12 mouse cellular contexts compared by ENCODE assay signal in the genomic region with DNA sequence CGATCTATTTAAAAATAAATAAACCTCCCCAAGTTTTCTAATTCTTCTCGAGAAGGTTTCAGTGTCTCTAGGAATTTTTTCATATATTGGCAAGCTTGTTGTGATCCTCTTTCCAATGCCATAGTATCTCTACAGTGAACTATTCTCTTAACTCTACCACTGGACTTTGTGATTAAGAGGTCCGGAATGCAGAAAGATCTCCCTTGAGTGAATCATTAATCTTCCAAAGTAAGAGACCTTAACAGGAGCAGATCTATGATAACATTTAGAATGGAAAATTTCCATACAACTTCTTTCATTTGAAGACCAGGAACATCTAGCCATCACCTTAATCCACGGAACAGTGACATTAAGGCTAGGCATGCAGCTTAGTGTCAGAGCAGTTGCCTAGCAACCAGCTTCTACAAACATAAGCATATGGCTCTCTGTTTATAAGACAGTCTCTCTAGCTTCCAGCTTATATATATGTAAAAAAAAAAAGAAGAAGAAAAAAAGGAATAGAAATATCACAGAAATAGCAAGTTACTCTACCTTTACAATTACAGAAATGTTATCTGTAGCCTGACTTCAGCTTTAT.
DNase-seq lines count a peak whose midpoint lies in the region; ATAC-seq and TF ChIP-seq lines count a peak whose summit lies in the region.
"Had no signal": no experiment of that assay in that cellular context is flagged by ENCODE, and none has a peak within 500 bp of the region (broad histone marks: within the 10 kb centered on the region; RNA-seq: fewer than 3 reads in every experiment).

No protein-coding gene starts in this region.

- peak; percentile 74 for DNase-seq in lung, embryonic 14.5 days
- no peak for DNase-seq in lung, adult 18-20 months
- peak; percentile 22 for DNase-seq in brain, embryonic 18.5 days (ENCODE audit: low read depth, low spot score)
- DNase-seq in mesoderm, embryonic 11.5 days (ENCODE audit: low read depth, low spot score) = peak; percentile 26
- DNase-seq in cerebellum, adult 8-10 months = no peak
- DNase-seq: spleen, adult 18-20 months had no signal

- H3K9me3 ChIP-seq in intestine, embryonic 15.5 days = no peaks in the 10 kb centered on the region
- no peaks in the 10 kb centered on the region for H3K9me3 ChIP-seq in intestine, postnatal 0 days (ENCODE audit: control insufficient read depth)
- no peaks in the 10 kb centered on the region for H3K9me3 ChIP-seq in lung, embryonic 14.5 days (ENCODE audit: low read depth, low read length)

- 46% methylated on average over 4 of the region's 4 CpGs for WGBS in intestine, embryonic 15.5 days
- WGBS in intestine, postnatal 0 days = 44% methylated on average over 4 of the region's 4 CpGs
- WGBS in lung, embryonic 14.5 days = 47% methylated on average over 4 of the region's 4 CpGs

- TF ChIP-seq CTCF in intestine, postnatal 0 days (IDR thresholded peaks at IDR 0.05; ENCODE audit: low read depth) = no peak
- TF ChIP-seq CTCF in lung, embryonic 14.5 days (IDR thresholded peaks at IDR 0.05; ENCODE audit: low read depth) = no peak

- peak; percentile 36; the same call in 1 of the 2 replicates for ATAC-seq in intestine, embryonic 15.5 days
- no peak for ATAC-seq in intestine, postnatal 0 days
- ATAC-seq in lung, embryonic 14.5 days (ENCODE audit: insufficient read depth) = peak; percentile 62; the same call in 1 of the 2 replicates
- ATAC-seq: hindbrain, embryonic 16.5 days had no signal

- no peak overlapping the region for H3K27ac ChIP-seq in intestine, embryonic 15.5 days
- H3K27ac ChIP-seq in intestine, postnatal 0 days (ENCODE audit: low read depth, low read length) = no peak overlapping the region
- no peak overlapping the region for H3K27ac ChIP-seq in lung, embryonic 14.5 days (ENCODE audit: low read depth)
- H3K27ac ChIP-seq: layer of hippocampus, adult 2 months; stomach, postnatal 0 days had no signal

- no peak overlapping the region for H3K9ac ChIP-seq in intestine, embryonic 15.5 days
- no peak overlapping the region for H3K9ac ChIP-seq in intestine, postnatal 0 days (ENCODE audit: low read depth, low read length)
- no peak overlapping the region for H3K9ac ChIP-seq in lung, embryonic 14.5 days

- no peak overlapping the region for H3K4me3 ChIP-seq in intestine, embryonic 15.5 days (replicated peaks)
- H3K4me3 ChIP-seq in intestine, postnatal 0 days (ENCODE audit: low read depth, low read length) = no peak overlapping the region
- no peak overlapping the region for H3K4me3 ChIP-seq in lung, embryonic 14.5 days (ENCODE audit: low read depth, low read length)
- H3K4me3 ChIP-seq: layer of hippocampus, adult 2 months had no signal

- H3K27me3 ChIP-seq in intestine, embryonic 15.5 days (replicated peaks) = no peaks in the 10 kb centered on the region
- H3K27me3 ChIP-seq in intestine, postnatal 0 days (replicated peaks; ENCODE audit: control insufficient read depth, insufficient read depth, low read length) = no peaks in the 10 kb centered on the region
- H3K27me3 ChIP-seq in lung, embryonic 14.5 days (ENCODE audit: insufficient read depth, low read length) = no peaks in the 10 kb centered on the region
- H3K27me3 ChIP-seq: CH12.LX had no signal

- H3K36me3 ChIP-seq in intestine, embryonic 15.5 days = no peaks in the 10 kb centered on the region
- no peaks in the 10 kb centered on the region for H3K36me3 ChIP-seq in intestine, postnatal 0 days (ENCODE audit: control insufficient read depth, insufficient read depth)
- no peaks in the 10 kb centered on the region for H3K36me3 ChIP-seq in lung, embryonic 14.5 days (ENCODE audit: insufficient read depth)

- no peak overlapping the region for H3K4me2 ChIP-seq in intestine, embryonic 15.5 days (replicated peaks)
- no peak overlapping the region for H3K4me2 ChIP-seq in intestine, postnatal 0 days (replicated peaks; ENCODE audit: low read depth)
- no peak overlapping the region for H3K4me2 ChIP-seq in lung, embryonic 14.5 days

- no peaks in the 10 kb centered on the region for H3K4me1 ChIP-seq in intestine, embryonic 15.5 days (replicated peaks)
- no peaks in the 10 kb centered on the region for H3K4me1 ChIP-seq in intestine, postnatal 0 days (replicated peaks; ENCODE audit: control insufficient read depth, insufficient read depth, low read length)
- no peaks in the 10 kb centered on the region for H3K4me1 ChIP-seq in lung, embryonic 14.5 days (ENCODE audit: insufficient read depth)

Comparison
In these comparisons a context has a peak if more than half of its experiments do, and no peak if none do; other contexts are left out.
1. DNase-seq: peak in lung, embryonic 14.5 days (single experiment), brain, embryonic 18.5 days (single experiment) and mesoderm, embryonic 11.5 days (single experiment); none in lung, adult 18-20 months (0 of 2) and cerebellum, adult 8-10 months (single experiment).